Mouse (Mus musculus): ENCODE results near the gene Syce1l.

The Syce1l gene

DNA sequence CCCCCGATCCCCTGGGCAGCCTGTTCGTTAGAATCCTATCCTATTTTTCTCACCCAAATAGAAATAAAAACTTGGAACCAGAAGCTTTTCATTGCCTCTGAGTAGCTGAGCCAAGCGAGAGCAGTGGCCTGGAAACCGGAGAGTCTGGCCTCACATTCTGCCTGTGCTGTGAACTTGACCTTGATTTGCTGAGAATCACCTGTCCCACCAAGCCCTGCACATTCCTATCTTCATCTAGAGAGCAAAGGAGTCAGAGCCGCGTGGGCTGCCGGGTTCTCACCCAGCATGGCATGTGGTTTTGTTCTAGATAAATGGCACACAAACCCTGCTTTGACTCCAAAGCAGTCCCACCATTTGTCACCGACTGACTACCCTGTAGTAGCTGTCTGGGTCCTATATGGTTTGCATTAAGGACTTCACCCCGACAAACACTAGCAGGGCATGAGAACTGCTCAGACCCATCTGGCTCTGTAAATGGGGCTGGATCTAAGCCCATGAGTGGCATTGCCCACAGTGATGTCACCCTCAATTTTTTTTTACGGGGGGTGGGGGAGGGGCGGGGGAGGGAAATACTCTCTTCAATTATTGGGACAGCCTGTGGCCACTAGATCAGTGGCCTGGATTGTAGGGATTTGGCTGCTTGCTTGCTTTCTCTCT, 29.7 kb downstream of the Syce1l start:
- DNase-seq (ENCODE audit: extremely low read depth, insufficient read length, low spot score), result no peak

DNA sequence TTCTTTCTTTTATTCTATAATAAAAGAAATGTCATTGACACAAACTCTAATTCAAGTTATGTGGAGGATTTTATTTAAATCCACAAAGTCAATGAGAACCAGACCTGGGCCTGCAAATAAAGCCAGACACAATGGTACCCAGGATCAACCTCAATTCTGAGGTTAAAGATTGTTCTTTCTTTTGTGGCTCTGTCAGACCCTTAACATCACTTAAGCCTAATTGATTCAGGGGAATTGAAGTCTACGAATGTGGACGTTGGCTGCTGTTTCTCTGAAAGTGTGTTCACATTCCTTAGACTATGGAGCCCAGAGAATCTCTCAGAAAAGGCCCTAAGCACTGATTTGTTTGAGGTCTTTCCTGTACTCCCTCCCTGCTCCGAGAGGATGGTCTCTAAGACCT, 30.3 kb downstream of the Syce1l start:
- DNase-seq (ENCODE audit: extremely low read depth, insufficient read length, low spot score), result no peak

DNA sequence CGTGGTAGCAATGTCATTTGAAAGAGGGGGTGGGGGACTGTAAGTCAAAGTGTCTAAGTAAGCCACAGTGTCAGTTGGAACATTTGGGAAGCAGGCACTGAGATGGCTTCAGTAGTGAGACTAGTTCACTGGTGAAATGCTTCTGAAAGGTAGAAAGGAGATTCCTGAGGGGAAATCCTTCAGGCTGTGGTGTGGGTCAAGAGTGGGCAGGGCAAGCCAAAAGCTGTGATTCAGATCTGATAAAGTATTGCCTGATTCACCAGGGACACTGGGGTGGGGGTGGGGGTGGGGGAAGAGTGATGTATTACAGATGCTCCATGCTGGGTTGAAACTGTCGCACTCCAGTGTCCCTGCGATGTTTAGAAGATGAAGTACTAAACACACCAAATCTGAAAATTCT, 31.6 kb downstream of the Syce1l start:
- DNase-seq (ENCODE audit: extremely low read depth, insufficient read length, low spot score), result peak; percentile 65

DNA sequence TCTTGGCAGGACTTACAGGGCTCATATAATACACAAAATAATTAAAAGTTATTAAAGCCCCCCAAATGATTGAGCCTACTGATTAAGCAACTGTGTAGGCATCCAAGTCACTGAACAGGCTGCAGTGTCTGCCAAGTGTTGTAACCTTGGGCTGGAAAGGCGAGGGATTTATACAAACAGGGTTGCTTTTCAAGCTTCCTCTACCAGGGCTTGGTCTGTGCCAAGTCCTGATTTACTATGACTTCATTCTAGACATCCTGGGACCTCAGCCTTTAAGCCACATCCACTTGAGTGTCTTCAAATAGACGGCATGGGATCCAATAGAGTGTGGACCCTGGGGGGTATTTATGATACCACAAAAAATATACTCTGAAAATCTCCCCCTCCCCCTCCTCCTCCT, 32.3 kb downstream of the Syce1l start:
- peak; percentile 51 for DNase-seq (ENCODE audit: extremely low read depth, insufficient read length, low spot score)

DNA sequence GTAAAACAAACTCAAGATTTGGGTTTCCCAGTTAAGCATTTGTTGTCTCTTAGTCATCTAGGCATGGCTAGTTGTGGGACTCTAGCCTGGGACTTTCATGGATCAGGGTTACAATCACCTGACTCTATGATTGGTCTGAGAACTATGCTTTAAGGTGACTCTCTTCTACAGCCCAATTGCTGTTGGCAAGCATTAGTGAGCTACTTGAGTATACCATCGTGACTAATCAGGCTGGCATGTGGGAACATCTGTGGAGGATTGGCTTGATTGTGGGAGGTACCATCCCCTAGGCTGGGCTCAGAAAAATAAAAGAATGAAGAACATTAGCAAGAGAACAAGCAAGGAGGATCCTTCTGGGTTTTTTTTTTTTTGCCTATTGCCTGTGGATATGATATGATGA, 33.8 kb downstream of the Syce1l start:
- peak; percentile 70 for DNase-seq (ENCODE audit: extremely low read depth, insufficient read length, low spot score)

DNA sequence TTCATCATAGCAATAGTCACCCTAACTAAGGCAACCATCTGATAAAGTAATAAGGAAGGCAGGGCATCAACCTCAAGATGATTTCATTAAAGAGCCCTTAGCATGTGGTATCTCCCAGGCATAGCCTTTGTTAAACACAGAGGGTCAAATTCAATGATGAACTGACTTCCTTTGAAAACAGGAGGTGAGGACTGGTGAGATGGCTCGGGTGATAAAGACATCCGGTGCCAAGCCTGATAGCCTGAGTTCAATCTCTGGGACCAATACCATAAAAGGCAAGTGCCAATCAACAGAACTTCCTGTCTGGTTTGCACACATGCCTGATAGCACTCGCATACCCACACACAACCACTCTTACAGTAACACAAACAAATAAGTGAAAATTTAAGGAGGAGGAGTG, 36.3 kb downstream of the Syce1l start:
- DNase-seq (ENCODE audit: extremely low read depth, insufficient read length, low spot score), result no peak

DNA sequence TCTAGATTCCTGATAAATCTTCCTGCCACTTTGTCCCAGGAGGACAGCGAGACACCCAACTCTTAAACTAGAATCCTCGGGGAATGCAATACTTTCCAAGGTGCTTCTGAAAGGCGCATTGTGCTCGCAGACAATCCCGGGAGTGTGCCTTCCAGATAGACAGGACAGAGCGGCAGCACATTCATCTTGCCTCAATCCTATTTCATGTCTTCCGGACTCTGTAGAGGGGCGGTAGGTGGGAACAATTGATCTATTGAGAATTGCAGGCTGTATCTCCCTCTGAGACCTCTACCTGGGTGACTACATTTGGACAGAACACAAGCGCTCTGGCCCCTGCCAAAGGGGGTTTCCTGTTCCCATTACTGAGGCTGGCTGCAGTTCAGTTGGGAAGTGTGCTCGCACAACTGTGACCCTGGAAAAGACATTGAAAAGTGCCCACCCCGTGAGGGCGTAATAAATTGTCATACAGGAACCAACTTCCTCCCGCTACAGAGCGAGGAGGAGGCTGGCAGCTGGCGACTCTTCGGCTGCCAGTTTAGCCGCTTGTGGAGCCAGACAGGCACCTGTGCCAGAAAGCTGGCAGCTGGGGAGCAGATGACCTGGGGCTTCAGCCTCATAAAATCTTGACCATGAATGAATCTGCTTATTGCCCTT, 45.0 kb downstream of the Syce1l start:
- DNase-seq (ENCODE audit: extremely low read depth, insufficient read length, low spot score), result no peak

DNA sequence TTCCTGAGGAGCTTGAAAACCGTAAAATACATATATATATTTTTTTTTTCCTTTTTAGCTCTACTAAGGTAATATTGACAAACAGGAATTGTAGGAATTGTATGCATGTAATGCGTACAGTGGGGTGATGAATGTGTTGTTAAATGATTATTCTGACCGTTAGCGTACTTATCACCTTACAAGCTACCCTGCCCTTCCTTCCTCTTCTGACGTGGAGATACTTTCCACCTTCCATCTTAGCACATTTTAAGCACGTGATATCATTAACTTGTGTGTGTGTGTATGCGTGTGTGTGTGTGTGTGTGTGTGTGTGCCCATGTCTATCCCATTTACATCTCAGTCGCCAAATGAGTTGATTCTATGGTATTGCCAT, 45.5 kb downstream of the Syce1l start:
- no peak for DNase-seq (ENCODE audit: extremely low read depth, insufficient read length, low spot score)

DNA sequence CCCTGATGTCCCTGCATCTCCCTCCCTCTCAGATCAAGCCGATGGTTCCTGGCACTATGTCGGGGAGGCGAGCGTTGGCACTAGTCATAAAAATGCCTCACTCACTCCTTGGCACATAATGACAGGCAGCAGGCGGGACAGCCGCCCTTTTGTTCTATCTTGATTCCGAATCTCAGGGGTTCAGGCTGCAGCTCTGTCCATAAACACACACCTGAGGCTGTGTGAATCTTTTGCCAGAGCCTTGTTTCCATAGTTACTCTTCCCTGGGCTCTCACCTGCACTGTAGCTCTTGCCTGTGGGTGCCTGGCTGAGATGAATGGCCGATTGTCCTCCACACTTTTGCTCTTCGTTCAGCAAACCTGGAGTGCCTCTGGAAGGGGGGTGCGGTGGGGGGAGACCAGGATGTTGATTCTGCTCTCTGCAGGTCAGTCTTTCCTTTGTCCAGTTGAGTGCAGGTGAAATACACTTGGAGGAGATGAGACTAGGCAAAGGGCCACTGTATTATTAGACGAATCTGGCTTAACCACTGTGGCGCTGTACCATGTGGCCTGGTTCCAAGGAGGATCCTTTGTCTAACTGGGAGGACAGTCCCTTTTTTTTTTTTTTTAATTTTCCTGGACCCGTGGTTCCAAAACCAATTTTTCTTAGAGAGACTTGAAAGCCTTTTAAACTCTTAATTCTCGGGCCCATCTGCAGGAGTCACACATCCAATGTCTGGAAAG, 48.8 kb downstream of the Syce1l start:
- DNase-seq (ENCODE audit: extremely low read depth, insufficient read length, low spot score), result no peak

DNA sequence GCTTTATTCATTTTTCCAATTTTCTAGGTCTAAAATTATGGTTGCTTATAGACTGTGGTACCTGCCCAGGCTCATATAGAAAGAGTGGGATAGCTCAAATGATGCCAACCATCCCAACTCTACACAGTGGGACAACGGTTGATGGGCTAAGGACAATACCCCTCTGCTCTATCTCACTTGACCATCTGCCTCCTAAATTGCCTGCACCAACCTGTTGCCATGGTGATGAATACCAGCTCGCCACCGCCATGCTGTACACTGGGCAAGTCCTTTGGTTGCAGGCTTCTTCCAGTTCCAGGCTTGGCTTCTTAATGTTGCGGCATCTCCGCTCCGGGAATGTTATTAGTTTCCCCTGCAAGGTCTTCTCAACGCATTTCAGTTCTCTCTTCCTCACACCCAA, 62.0 kb downstream of the Syce1l start:
- no peak for DNase-seq (ENCODE audit: extremely low read depth, insufficient read length, low spot score)
